Mouse (Mus musculus): ENCODE data around the gene Vmn1r173.
"Not testable (repeated sequence)": the region's sequence is repeated elsewhere in the genome, so short reads cannot be mapped to it uniquely, and the experiment has no call there.

Vmn1r173 gene

GRCm38 (mm10) chr7:23700403-23700802 lies at the start of gene Vmn1r173:
TSS of gene Vmn1r173 (plus strand) at chr7:23700703.
- not testable (repeated sequence) for DNase-seq

GRCm38 (mm10) chr7:23658016-23658415 lies 42.5 kb upstream of the Vmn1r173 start, which contains the start of gene Vmn1r172:
TSS of gene Vmn1r172 (plus strand) at chr7:23658316.
- DNase-seq = no peak

- DNase-seq = not testable (repeated sequence)
Measured at GRCm38 (mm10) chr7:23751970-23752369, 51.5 kb downstream of the Vmn1r173 start, which contains the start of gene Vmn1r174. TSS of gene Vmn1r174 (plus strand) at chr7:23752270.
